Mouse (Mus musculus) layer of hippocampus, adult 9-11 months (tissue): Measurements from ENCODE around the gene Col4a4.

Experiments used
- DNase-seq: peaks from one replicate; pipeline ENCODE4 v3.0.0; 2022

The Col4a4 gene

GRCm38 (mm10) chr1:82586713-82587399 lies at the start of gene Col4a4, which contains the start of gene Col4a3:
TSS of gene Col4a4 (minus strand) at chr1:82586849.
TSS of gene Col4a3 (plus strand) at chr1:82586921.
- no peak for DNase-seq

GRCm38 (mm10) chr1:82636321-82636720 lies 49.7 kb upstream of the Col4a4 start:
- DNase-seq: no peak

GRCm38 (mm10) chr1:82635254-82635620 lies 48.6 kb upstream of the Col4a4 start:
- no peak for DNase-seq

GRCm38 (mm10) chr1:82634545-82635253 lies 48.0 kb upstream of the Col4a4 start:
- DNase-seq: peak; percentile 51

GRCm38 (mm10) chr1:82631169-82631792 lies 44.6 kb upstream of the Col4a4 start:
- DNase-seq: no peak

- DNase-seq: no peak
Measured at GRCm38 (mm10) chr1:82629495-82629894, 42.8 kb upstream of the Col4a4 start.

GRCm38 (mm10) chr1:82627652-82628051 lies 41.0 kb upstream of the Col4a4 start:
- no peak for DNase-seq

- no peak for DNase-seq
Measured at GRCm38 (mm10) chr1:82625474-82625873, 38.8 kb upstream of the Col4a4 start.

- no peak for DNase-seq
Measured at GRCm38 (mm10) chr1:82624934-82625333, 38.3 kb upstream of the Col4a4 start.

GRCm38 (mm10) chr1:82619981-82620380 lies 33.3 kb upstream of the Col4a4 start:
- no peak for DNase-seq

- no peak for DNase-seq
Measured at GRCm38 (mm10) chr1:82618592-82618991, 31.9 kb upstream of the Col4a4 start.

- DNase-seq: no peak
Measured at GRCm38 (mm10) chr1:82618001-82618400, 31.4 kb upstream of the Col4a4 start.

GRCm38 (mm10) chr1:82612061-82612660 lies 25.5 kb upstream of the Col4a4 start:
- no peak for DNase-seq

- DNase-seq: peak; percentile 25
Measured at GRCm38 (mm10) chr1:82608646-82609262, 22.1 kb upstream of the Col4a4 start.

- no peak for DNase-seq
Measured at GRCm38 (mm10) chr1:82605856-82606255, 19.2 kb upstream of the Col4a4 start.

GRCm38 (mm10) chr1:82605347-82605746 lies 18.7 kb upstream of the Col4a4 start:
- no peak for DNase-seq

- DNase-seq: no peak
Measured at GRCm38 (mm10) chr1:82603198-82603950, 16.7 kb upstream of the Col4a4 start.

GRCm38 (mm10) chr1:82596864-82597596 lies 10.4 kb upstream of the Col4a4 start:
- no peak for DNase-seq

- DNase-seq: no peak
Measured at GRCm38 (mm10) chr1:82590266-82590665, 3.6 kb upstream of the Col4a4 start.

GRCm38 (mm10) chr1:82585981-82586380 lies 668 bp downstream of the Col4a4 start:
- DNase-seq: no peak

GRCm38 (mm10) chr1:82578320-82578719 lies 8.3 kb downstream of the Col4a4 start:
- no peak for DNase-seq

- no peak for DNase-seq
Measured at GRCm38 (mm10) chr1:82577915-82578314, 8.7 kb downstream of the Col4a4 start.
